Mouse (Mus musculus) left cerebral cortex, postnatal 36 days (tissue): ENCODE measurements around the gene Cpxm1. TPM values are rescaled to one million over a fixed set of nuclear protein-coding genes. Genes with fewer than 3 reads are reported as not detected.
A peak's percentile ranks its signal among the peaks of the same experiment; 100 is the strongest.

ENCODE experiments used
- DNase-seq, 2 experiments: peaks; one replicate each; pipeline ENCODE4 v3.0.0; 2021 to 2022; ENCODE audit warnings: low spot score in 2 of 2, mixed read lengths in 1 of 2
- intact Hi-C: fragments of 180-260 bp; cut with DNase I; formaldehyde crosslinking; loops from one replicate; pipeline ENCODE4 v1.15.1; 2025
- total RNA-seq, 2 experiments: library from RNA; stranded (reverse); gene quantifications; 2 replicates each; pipeline ENCODE4 v1.2.3; 2021

Cpxm1 gene
- total RNA-seq, 2 experiments from 2014 or later = 6.1 to 6.2 TPM

DNA sequence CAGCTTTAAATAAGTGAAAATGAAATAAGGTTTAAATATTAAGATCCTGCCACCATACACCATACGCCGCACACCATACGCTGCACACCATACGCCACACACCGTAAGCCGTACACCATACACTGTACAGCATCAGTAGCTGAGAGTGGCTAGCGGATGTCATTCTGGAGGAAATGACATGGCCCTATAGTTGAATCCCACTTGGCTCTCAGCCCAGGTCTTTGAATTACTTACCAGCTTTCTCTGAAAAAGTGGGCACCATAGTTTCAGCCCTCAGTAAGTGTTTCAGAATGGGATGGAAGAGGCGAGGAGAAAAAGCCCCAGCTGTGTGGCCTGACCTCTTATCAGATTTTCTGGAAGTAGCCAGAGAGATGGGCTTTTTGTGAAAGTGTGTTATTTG lies 44.0 kb downstream of the Cpxm1 start:
- intact Hi-C loops = no loop called here

GRCm38 (mm10) chr2:130351758-130352339 lies 45.5 kb downstream of the Cpxm1 start:
- peak in 1 of 2 experiments; percentile 22 for DNase-seq
- intact Hi-C loops = no loop called here

More for the DNA sequence above, 44.0 kb downstream of the Cpxm1 start:
- DNase-seq = no peak

- no peak for DNase-seq
Measured at GRCm38 (mm10) chr2:130350376-130350775, 47.0 kb downstream of the Cpxm1 start.

DNA sequence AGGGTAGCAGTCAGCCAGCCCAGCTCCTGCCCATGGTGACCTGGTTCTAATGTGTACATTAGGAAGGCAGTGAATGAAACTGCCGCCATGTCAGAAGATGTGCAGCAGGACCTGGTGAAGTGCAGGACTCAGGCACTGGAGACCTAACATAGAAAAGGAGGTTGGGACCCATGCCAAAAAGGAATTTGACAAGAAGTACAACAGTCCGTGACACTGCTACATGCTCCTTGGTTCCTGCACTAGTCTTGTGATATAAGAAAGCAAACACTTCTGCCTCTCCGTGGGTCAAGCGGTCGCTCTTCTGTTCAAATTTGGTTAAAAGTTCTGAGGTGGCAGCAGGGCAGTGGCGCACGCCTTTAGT lies 56.2 kb downstream of the Cpxm1 start:
- no peak for DNase-seq
- intact Hi-C loops = no loop called here

More at GRCm38 (mm10) chr2:130350376-130350775, 47.0 kb downstream of the Cpxm1 start:
- intact Hi-C loops = no loop called here

Other genes starting within 250 kb of the Cpxm1 start
- gene Snrpb, start 218.2 kb downstream of the Cpxm1 start, total RNA-seq = 100 to 1,000 TPM in 1 of 2 experiments, 10 to 100 TPM in 1; 97.8 to 108 TPM
- not detected for gene Tmc2, start 202.4 kb downstream of the Cpxm1 start, total RNA-seq
- 100 to 1,000 TPM; 120 to 126 TPM for gene Nop56, start 123.1 kb downstream of the Cpxm1 start, total RNA-seq
- gene Idh3b, start 113.0 kb downstream of the Cpxm1 start, total RNA-seq = 100 to 1,000 TPM; 278 to 289 TPM
- 10 to 100 TPM in 1 of 2 experiments, 1 to 10 TPM in 1; 8.3 to 10.5 TPM for gene Ebf4, start 102.4 kb downstream of the Cpxm1 start, total RNA-seq
- not detected for gene Gm28372, start 7.7 kb upstream of the Cpxm1 start, total RNA-seq
- not detected for gene 1700020A23Rik, start 7.7 kb upstream of the Cpxm1 start, total RNA-seq
- not detected for gene Tmem239, start 8.9 kb upstream of the Cpxm1 start, total RNA-seq
- 10 to 100 TPM; 78.0 to 78.3 TPM for gene Vps16, start 26.8 kb upstream of the Cpxm1 start, total RNA-seq
- gene Pced1a, start 27.1 kb upstream of the Cpxm1 start, total RNA-seq = 10 to 100 TPM; 26.0 to 28.8 TPM
- 100 to 1,000 TPM; 239 to 240 TPM for gene Ptpra, start 52.7 kb upstream of the Cpxm1 start, total RNA-seq
- gene Mrps26, start 166.2 kb upstream of the Cpxm1 start, total RNA-seq = 10 to 100 TPM; 72.2 to 82.6 TPM
- gene Oxt, start 178.6 kb upstream of the Cpxm1 start, total RNA-seq = 1 to 10 TPM in 1 of 2 experiments, not detected in 1; 1.7 TPM
- gene Avp, start 185.0 kb upstream of the Cpxm1 start, total RNA-seq = 10 to 100 TPM in 1 of 2 experiments, 1 to 10 TPM in 1; 2.9 to 17.5 TPM
- gene Fastkd5, start 232.5 kb upstream of the Cpxm1 start, total RNA-seq = 1 to 10 TPM; 7.7 to 8.9 TPM
- gene Ubox5, start 232.5 kb upstream of the Cpxm1 start, total RNA-seq = 10 to 100 TPM in 1 of 2 experiments, 1 to 10 TPM in 1; 9.7 to 11.3 TPM
- gene Lzts3, start 245.2 kb upstream of the Cpxm1 start, total RNA-seq = 100 to 1,000 TPM; 183 to 206 TPM